Mouse (Mus musculus) hindbrain, embryonic 15.5 days (tissue): ENCODE measurements around the gene Col7a1. TPM values are rescaled to one million over a fixed set of nuclear protein-coding genes. Genes with fewer than 3 reads are reported as not detected.
A peak's percentile ranks its signal among the peaks of the same experiment; 100 is the strongest.

Experiments
- ATAC-seq: fragments of 200-750 bp; cut with Nextera tagmentation; 2 replicates; pipeline ENCODE4 v1.8.0; 2017; ENCODE audit warnings: low read depth, moderate number of reproducible peaks, moderate TSS enrichment; ENCODE audit not compliant: low FRiP score
- H3K27ac ChIP-seq: fragments of 300-500 bp; sonication (generic); replicated peaks from 2 replicates; pipeline ENCODE4 v1.5.1; 2015; ENCODE audit warnings: mild to moderate bottlenecking, inconsistent platforms
- H3K27me3 ChIP-seq: fragments of 300-500 bp; sonication (generic); 2 replicates; pipeline ENCODE4 v1.6.1; 2015; ENCODE audit warnings: control low read depth, inconsistent platforms
- H3K36me3 ChIP-seq: fragments of 300-500 bp; sonication (generic); 2 replicates; pipeline ENCODE4 v1.6.1; 2015; ENCODE audit warnings: control low read depth, inconsistent platforms
- H3K4me1 ChIP-seq: fragments of 300-500 bp; sonication (generic); replicated peaks from 2 replicates; pipeline ENCODE4 v1.6.1; 2015; ENCODE audit warnings: control low read depth, inconsistent platforms
- H3K4me2 ChIP-seq: fragments of 300-500 bp; sonication (generic); 2 replicates; pipeline ENCODE4 v1.6.1; 2015; ENCODE audit warnings: moderate library complexity, mild to moderate bottlenecking, inconsistent platforms
- H3K4me3 ChIP-seq: fragments of 300-500 bp; sonication (generic); 2 replicates; pipeline ENCODE4 v1.5.1; 2015; ENCODE audit warnings: mild to moderate bottlenecking, inconsistent platforms
- H3K9ac ChIP-seq: fragments of 300-500 bp; sonication (generic); 2 replicates; pipeline ENCODE4 v1.6.1; 2015; ENCODE audit warnings: inconsistent platforms
- H3K9me3 ChIP-seq: fragments of 300-500 bp; sonication (generic); 2 replicates; pipeline ENCODE4 v1.6.1; 2016; ENCODE audit warnings: control low read depth, inconsistent platforms
- WGBS: fragments of 180-500 bp; shearing (Covaris S2); methylation state at CpG from one replicate; pipeline ENCODE4 v1.1.7; 2015; 5-methylcytosine and 5-hydroxymethylcytosine counted together
- polyA plus RNA-seq: library from polyadenylated mRNA; unstranded; fragments of >200 nt; fragmentation: Nextera tagmentation; extraction: Ambion mirVana; gene quantifications from 2 replicates; pipeline ENCODE4 v1.2.1, GENCODE M21; 2015

Col7a1 gene
- polyA plus RNA-seq, 1 experiment from 2014 or later = 2.1 TPM

DNA sequence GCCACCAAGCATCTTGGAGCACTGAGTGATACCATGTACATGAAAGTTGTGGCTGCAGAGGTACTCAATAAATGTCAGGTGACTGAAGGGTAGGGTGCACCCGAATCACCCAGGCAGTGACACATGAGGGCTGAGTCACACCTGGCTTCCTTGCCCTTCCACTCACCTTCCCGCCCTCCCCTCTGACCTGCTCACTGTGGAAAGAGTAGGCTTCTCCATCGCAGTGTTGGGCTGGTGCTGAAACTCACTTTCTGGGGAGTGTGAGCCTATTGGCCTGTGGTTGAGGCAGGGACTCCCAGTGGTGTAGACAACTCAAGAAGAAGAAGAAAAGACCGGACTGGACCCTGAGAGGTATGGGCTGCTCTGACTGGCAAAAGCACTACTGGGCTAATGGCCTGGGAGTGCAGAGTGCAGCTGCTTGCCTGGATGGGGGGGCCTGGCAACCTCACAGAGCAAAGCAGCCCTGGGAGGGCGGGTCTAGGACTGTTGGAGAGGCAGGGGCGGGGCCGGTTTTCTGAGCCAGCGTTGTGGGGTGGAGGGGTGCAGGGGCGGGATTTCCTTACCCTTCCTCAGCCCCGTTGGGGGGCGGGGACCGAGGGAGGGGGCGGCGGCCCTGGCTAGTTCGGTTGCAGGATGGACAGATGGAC is 34.4 kb downstream of the Col7a1 start:
- H3K27ac ChIP-seq = no peak overlapping the region
- peaks cover 12% of the 10 kb centered on the region for H3K4me1 ChIP-seq
- no peak overlapping the region for H3K4me2 ChIP-seq
- no peaks in the 10 kb centered on the region for H3K36me3 ChIP-seq
- no peak overlapping the region for H3K4me3 ChIP-seq
- H3K9ac ChIP-seq = no peak overlapping the region
- H3K9me3 ChIP-seq = no peaks in the 10 kb centered on the region
- no peak for ATAC-seq
- H3K27me3 ChIP-seq = no peaks in the 10 kb centered on the region
- WGBS = 26% methylated on average over 10 of the region's 15 CpGs

DNA sequence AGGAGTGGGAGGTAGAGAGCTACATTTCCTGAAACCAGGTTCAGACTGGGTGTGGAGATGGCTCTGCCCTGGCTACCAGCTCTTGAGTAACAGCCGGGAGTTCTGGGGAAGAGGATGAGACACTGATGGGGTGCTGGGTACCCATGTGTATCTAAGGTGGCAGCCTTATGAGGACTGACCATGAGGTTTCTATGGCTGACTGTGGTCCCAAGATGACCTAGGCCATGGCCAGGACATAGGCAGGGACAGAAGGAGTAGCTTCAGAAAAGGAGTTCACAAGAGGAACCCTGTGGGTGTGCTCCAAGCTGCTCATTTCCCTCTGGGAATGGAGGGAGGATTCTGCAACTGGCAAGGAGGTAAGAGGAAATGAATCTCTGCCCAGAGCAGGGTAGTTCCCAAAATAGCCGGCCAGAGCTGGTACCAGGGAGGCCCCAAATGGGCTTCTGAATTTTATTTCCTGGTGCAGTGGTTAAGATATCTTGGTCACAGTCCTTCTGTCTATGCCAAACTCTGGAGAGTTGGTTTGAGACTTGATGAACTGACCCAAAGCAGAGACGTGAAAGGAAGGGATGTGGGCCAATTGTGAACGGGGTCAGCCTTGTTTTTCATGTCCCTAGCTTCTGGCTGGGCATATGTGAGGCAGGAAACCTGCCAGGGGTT is 36.5 kb downstream of the Col7a1 start:
- no peak overlapping the region for H3K9ac ChIP-seq
- no peak for ATAC-seq

DNA sequence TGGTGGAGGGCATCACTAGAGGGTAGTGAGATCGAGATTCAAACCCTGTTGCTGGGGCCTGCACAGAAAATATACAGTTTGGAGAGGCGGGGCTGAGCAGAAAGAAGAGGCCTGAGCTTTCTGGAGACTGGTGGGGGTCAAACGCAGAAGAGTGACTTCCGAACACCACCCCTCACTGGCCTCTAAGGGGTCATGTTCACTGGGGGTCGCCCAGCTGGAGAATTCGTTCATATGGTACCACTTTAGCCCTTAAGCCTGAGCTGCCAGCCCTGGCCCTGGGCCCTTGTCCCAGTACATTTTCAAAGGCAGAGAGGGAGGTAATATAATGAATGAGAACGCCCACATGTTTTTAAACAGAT is 37.1 kb downstream of the Col7a1 start:
- H3K4me1 ChIP-seq = peaks cover 18% of the 10 kb centered on the region
- H3K27me3 ChIP-seq = no peaks in the 10 kb centered on the region
- no peaks in the 10 kb centered on the region for H3K9me3 ChIP-seq
- no peak for ATAC-seq
- H3K36me3 ChIP-seq = no peaks in the 10 kb centered on the region
- H3K27ac ChIP-seq = no peak overlapping the region
- no peak overlapping the region for H3K4me3 ChIP-seq
- 78% methylated on average over 7 of the region's 7 CpGs for WGBS
- no peak overlapping the region for H3K9ac ChIP-seq
- no peak overlapping the region for H3K4me2 ChIP-seq

More for the DNA sequence above, 36.5 kb downstream of the Col7a1 start:
- Histone ChIP-seq H3K9me3 (no peaks in the 10 kb centered on the region), H3K27me3 (no peaks in the 10 kb centered on the region), H3K36me3 (no peaks in the 10 kb centered on the region), H3K4me3 (no peak overlapping the region), H3K27ac (no peak overlapping the region), H3K4me1 (peaks cover 18% of the 10 kb centered on the region), H3K4me2 (no peak overlapping the region)
- 85% methylated on average over 4 of the region's 4 CpGs for WGBS

DNA sequence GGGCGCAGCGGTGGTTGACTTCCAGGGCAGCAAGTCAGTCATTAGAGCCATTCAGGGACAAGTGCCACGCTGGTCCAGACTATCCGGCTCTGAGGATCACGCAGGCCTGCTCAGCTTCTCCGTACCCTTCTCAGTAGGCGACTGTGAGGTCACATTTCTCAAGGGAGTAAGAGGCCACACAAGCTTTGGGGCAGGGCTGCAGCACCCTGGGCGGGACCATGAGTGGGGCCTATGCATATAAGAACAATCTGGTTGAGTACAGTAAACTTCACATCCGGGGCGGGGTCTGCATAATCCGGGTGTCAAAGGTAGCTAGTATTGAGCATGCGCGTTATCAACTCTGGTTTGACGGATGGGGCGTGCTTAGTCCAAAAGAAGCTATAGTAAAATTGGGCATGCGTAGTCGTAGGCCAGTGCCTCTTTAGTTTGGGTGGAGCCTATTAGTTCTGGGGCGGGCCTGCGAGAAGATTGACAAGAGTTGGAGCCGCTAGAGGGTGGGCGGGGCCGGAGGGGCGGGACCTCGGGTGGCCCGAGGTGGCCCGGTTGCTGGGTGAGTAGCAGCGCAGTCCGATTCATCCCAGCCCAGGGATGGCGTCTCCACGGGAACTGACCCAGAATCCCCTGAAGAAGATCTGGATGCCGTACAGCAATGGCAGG is 38.2 kb downstream of the Col7a1 start, which contains the start of gene Pfkfb4:
Pfkfb4 (plus strand) TSS at position 351 of the 657 bp plus-strand sequence.
- no peaks in the 10 kb centered on the region for H3K27me3 ChIP-seq
- peak within 1 kb of the TSS; percentile 80 for H3K27ac ChIP-seq
- H3K36me3 ChIP-seq = no peaks in the 10 kb centered on the region
- H3K9me3 ChIP-seq = no peaks in the 10 kb centered on the region
- H3K4me1 ChIP-seq = peaks cover 18% of the 10 kb centered on the region
- peak within 1 kb of the TSS; percentile 62 for H3K4me2 ChIP-seq
- H3K4me3 ChIP-seq = peak within 1 kb of the TSS; percentile 64
- peak; percentile 97 for ATAC-seq
- 1% methylated on average over 31 of the region's 31 CpGs for WGBS
- H3K9ac ChIP-seq = peak within 1 kb of the TSS; percentile 72

DNA sequence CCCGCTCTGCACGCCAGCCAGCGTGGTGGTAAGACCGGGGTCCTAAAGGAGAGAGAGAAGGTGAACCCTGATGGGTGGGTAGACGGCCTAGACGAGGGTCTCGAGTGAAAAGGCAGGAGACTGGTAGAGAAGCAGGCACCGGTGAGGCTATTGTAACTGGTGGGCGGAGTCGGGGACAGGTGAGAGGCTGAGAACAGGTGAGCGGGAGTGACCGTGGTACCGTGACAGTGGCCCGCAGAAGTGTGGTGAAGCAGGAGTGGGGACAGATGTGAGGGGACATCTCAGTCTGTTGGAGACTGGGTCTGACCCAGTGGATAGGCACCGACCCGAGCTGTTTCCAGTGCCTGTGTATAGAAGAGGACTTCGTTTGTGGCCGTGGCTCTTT is 38.7 kb downstream of the Col7a1 start:
- H3K9me3 ChIP-seq = no peaks in the 10 kb centered on the region
- H3K36me3 ChIP-seq = no peaks in the 10 kb centered on the region
- H3K4me1 ChIP-seq = peaks cover 18% of the 10 kb centered on the region
- no peak for ATAC-seq
- H3K27me3 ChIP-seq = no peaks in the 10 kb centered on the region
- H3K4me2 ChIP-seq = peak overlapping the region; percentile 62
- H3K4me3 ChIP-seq = peak overlapping the region; percentile 64
- WGBS = 6% methylated on average over 18 of the region's 18 CpGs
- peak overlapping the region; percentile 80 for H3K27ac ChIP-seq
- peak overlapping the region; percentile 72 for H3K9ac ChIP-seq

DNA sequence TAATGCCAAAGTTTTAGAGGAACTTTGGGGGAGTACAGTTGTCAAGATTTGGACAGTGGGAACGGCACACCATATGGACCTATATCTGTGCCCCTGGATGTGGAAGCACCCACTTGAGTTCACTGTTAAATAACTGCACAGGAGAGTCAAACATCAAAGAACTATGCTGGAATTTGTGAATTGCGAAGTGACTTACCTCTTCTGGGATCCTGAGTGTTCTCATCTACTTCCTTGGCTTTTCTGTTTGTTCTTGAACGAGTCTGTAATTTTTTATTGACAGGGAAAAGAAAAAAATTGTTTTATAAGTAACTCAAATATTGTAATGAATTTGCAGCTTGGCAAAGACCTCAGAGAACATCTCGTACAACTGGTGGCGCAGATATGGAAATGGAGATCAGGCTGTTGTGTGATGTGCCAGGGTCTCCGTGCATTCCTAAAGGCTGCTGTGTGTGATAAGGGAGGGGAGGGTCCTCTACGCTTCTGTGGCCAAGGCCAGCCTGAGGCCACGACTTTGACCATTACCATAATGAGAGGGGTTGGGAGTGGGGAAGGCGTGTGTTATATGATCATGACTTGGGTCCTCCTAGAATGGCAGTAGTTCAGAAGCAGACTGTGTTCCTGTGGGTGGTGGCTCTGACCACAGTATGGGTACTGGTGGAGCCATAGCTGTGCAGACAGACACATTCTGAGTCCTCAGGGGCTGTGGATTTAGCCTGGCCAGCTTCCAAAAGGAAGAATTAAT is 39.4 kb downstream of the Col7a1 start:
- WGBS = 88% methylated on average over 9 of the region's 9 CpGs
- no peak overlapping the region for H3K27ac ChIP-seq

DNA sequence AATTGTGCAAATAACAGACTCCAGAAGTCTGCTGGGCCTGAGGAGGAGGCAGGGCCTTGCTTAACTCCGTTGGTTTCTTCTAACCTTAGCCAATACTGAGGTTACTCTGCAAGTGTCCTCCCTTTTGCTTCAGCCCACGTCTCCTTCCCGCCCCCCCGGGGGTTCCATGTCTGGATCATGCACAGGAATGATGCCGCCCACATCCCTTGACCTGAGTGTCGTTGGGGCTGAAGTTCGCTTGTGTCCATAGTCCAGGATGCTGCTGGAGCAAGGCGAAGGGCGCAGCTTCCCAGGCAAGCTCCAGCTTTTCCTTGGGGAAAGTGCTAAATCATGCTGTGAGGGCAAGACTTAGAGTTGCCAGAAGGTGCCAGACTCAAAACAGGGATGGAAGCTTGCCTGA is 43.0 kb downstream of the Col7a1 start:
- no peaks in the 10 kb centered on the region for H3K27me3 ChIP-seq
- H3K9ac ChIP-seq = no peak overlapping the region
- no peaks in the 10 kb centered on the region for H3K36me3 ChIP-seq
- no peak overlapping the region for H3K4me2 ChIP-seq
- no peak overlapping the region for H3K27ac ChIP-seq
- WGBS = 84% methylated on average over 9 of the region's 9 CpGs
- peaks cover 17% of the 10 kb centered on the region for H3K4me1 ChIP-seq
- no peak overlapping the region for H3K4me3 ChIP-seq
- no peaks in the 10 kb centered on the region for H3K9me3 ChIP-seq
- no peak for ATAC-seq

More for the DNA sequence above, 39.4 kb downstream of the Col7a1 start:
- Histone ChIP-seq H3K27me3 (no peaks in the 10 kb centered on the region), H3K9me3 (no peaks in the 10 kb centered on the region), H3K36me3 (no peaks in the 10 kb centered on the region), H3K4me1 (peaks cover 18% of the 10 kb centered on the region), H3K9ac (no peak overlapping the region), H3K4me3 (peak overlapping the region; percentile 64), H3K4me2 (peak overlapping the region; percentile 62)
- no peak for ATAC-seq

DNA sequence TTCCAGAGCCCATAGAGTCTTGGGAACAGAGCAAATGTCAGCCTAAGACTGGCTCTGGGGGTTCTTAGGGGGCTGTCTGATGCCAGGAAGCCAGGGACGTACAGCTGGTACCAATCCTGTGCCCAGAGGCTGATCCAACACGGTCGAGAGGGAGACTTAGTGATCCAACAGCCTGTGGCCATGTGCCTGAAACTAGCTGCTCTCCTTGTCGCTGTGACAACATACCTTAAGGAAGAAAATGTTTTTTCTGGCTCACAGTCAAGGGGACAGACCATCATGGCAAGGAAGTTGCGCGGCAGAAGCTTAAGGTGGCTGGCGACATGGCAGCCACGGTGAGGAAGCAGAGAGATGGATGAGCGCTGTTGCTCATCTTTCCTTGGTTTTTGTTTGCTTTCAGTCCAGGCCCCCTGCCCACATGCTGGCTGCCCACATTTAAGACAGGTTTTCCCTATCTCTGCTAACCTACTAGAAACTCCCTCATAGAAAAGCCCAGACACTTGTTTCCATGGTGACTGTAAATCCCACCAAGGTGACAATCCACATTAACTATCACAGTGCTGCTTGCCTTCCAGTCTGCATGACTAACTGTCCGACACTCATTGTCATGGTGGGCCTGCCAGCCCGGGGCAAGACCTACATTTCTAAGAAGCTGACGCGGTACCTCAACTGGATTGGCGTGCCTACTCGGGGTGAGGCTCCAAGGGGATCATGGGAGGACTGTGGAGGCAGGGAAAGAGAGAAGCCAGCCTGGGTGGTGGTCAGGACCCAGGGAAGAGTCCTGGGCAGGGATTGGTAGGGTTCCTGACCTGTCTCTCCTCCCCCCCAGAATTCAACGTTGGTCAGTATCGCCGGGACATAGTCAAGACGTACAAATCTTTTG is 45.1 kb downstream of the Col7a1 start:
- 80% methylated on average over 19 of the region's 19 CpGs for WGBS
- H3K36me3 ChIP-seq = peaks cover 4% of the 10 kb centered on the region; the same call in 1 of the 2 replicates

DNA sequence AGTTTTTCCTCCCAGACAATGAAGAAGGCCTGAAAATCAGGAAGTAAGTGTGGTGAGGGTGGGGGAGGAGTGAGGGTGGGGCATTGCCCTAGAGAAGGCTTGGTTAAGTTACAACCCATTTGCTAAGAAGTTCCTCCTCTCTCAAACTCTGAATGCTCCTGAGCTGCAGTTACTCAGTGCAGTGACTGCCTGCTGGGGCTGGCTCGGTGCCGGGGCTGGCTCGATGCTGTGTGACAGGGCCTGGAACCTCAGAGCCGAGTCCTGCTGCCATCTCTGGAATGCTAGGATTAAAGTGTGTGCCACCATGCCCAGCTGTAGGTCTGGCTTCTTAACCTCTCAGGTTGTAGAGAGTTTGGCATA is 45.8 kb downstream of the Col7a1 start:
- Histone ChIP-seq H3K4me1 (0 out of 2 replicates have a peak, but pooled peaks cover 2% of the 10 kb centered on the region), H3K4me3 (no peak overlapping the region), H3K4me2 (no peak overlapping the region), H3K36me3 (peaks cover 4% of the 10 kb centered on the region; the same call in 1 of the 2 replicates), H3K27ac (no peak overlapping the region), H3K27me3 (no peaks in the 10 kb centered on the region), H3K9ac (no peak overlapping the region), H3K9me3 (no peaks in the 10 kb centered on the region)
- 81% methylated on average over 4 of the region's 4 CpGs for WGBS
- ATAC-seq = no peak

More for the DNA sequence above, 45.1 kb downstream of the Col7a1 start:
- Histone ChIP-seq H3K27me3 (no peaks in the 10 kb centered on the region), H3K9me3 (no peaks in the 10 kb centered on the region), H3K27ac (no peak overlapping the region), H3K4me3 (no peak overlapping the region), H3K9ac (no peak overlapping the region), H3K4me2 (no peak overlapping the region), H3K4me1 (0 out of 2 replicates have a peak, but pooled peaks cover 2% of the 10 kb centered on the region)
- ATAC-seq = no peak

DNA sequence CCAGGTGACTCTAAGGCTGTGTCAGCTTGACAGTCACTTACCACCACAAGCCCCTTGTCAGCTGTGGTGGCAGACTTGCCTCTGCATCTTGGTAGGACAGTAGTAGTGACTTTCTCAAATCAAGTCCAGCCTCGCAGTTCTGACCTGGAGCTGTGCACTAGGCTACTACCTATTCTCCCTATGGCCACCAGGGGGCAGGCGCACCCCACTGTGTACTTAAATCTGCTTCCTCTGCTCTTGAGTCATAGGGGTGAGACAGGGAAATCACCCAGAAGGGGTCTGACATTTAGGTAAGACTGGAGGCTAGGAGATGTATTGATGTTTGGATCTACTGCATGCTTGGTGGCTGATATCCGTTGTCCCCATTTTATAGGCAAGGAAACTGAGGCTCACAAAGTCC is 47.3 kb downstream of the Col7a1 start:
- Histone ChIP-seq H3K9me3 (no peaks in the 10 kb centered on the region), H3K4me1 (0 out of 2 replicates have a peak, but pooled peaks cover 2% of the 10 kb centered on the region), H3K4me3 (no peak overlapping the region), H3K27ac (no peak overlapping the region), H3K36me3 (peaks cover 10% of the 10 kb centered on the region; the same call in 1 of the 2 replicates), H3K4me2 (no peak overlapping the region), H3K27me3 (no peaks in the 10 kb centered on the region), H3K9ac (no peak overlapping the region)
- peak; percentile 54; the same call in 1 of the 2 replicates for ATAC-seq
- WGBS = 11% methylated on average over 3 of the region's 3 CpGs

DNA sequence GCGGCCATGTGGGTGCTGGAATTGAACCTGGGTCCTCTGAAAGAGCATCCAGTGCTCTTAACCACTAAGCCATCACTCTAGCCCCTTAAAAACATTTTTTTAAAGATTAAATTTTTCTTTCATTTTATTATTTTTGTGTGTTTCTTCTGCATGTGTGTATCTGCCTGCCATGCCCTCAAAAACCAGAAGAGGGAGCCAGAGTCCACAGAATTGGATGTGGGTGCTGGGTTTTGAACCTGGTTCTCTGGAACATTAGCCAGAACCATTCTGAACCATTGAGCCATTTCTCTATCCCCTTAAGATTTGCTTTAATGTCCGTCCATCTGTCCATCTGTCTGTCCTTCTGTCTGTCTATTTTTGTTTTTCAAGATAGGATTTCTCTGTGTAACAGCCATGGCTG is 49.8 kb downstream of the Col7a1 start:
- no peak overlapping the region for H3K4me3 ChIP-seq
- H3K36me3 ChIP-seq = peaks cover 16% of the 10 kb centered on the region; the same call in 1 of the 2 replicates
- no peak overlapping the region for H3K4me2 ChIP-seq
- no peaks in the 10 kb centered on the region for H3K9me3 ChIP-seq
- ATAC-seq = no peak
- WGBS = 63% methylated on average over 2 of the region's 2 CpGs
- 0 out of 2 replicates have a peak, but pooled peaks cover 1% of the 10 kb centered on the region for H3K4me1 ChIP-seq
- no peaks in the 10 kb centered on the region for H3K27me3 ChIP-seq
- no peak overlapping the region for H3K27ac ChIP-seq
- H3K9ac ChIP-seq = no peak overlapping the region
